Mouse (Mus musculus): ENCODE data around the gene Pald1.

The Pald1 gene

GRCm38 (mm10) chr10:61328927-61329326, 54.4 kb downstream of the Pald1 start:
- DNase-seq (ENCODE audit: low spot score): no peak

- no peak for DNase-seq (ENCODE audit: low spot score)
Observed at GRCm38 (mm10) chr10:61327545-61327944, 55.8 kb downstream of the Pald1 start.

GRCm38 (mm10) chr10:61325782-61326328, 57.5 kb downstream of the Pald1 start:
- no peak for DNase-seq (ENCODE audit: low spot score)

DNA sequence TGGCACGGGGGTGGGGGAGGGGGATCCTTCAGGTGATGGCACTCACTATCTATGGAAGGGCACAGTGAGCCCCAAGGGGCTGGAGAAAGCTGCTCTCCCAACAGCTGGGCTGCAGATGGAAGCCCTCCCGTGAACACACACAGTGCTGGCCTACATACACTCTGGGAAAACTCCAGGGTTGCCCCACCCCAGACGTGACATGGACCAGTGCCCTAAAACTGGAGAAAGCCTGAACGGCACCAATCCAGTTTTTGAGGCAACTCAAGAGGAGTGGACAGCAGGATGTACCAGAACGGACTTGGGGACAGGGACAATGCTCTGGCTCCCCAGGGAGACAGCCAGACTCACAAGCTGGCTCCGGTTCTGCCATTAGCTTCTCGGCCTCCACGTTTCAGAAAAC, 58.6 kb downstream of the Pald1 start:
- DNase-seq (ENCODE audit: low spot score): no peak

- no peak for DNase-seq (ENCODE audit: low spot score)
Observed at GRCm38 (mm10) chr10:61318527-61318926, 64.8 kb downstream of the Pald1 start.

DNA sequence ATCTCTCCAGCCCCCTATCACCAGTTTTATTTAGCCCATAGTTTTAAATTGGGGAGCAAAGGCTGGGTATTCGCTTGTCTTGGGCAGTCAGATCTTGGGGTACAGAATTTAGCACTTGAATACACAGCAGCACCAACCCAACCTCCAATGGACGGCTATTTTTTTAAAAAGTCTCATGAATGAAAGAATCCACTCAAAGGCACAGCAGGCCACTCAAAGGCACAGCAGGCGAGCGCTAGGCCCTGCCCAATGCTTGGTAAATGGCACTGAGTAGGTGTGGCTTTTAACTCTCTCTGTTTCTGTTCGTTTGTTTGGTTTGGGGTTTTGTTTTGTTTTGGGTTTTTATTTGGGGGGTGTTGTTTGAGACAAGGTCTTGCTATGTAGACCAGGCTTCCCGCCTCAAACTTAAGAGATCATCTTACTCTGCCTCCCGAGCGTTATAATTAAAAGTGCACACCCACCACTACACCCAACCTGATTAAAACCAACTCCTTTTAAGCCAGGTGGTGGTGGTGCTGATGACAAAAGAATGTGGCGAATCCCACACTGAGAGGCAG, 67.9 kb downstream of the Pald1 start:
- no peak for DNase-seq (ENCODE audit: low spot score)

DNA sequence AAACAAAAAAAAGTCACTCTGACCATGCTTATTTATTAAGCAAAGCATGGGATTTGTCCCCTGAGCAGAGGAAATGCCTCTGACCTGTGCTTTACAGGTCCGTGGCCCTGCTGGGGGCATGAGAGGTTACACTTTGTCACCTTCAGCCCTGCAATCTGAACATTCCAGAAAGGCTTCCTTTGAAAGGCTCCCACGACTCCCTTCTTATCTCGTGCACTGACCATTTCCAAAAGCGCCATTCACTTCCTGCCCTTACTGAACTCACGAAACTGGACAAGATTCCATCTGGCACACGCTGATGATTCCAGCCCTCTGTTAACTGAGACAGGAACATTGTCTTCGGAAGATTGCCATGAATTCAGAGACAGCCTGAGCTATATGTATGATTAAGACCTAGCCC, 69.6 kb downstream of the Pald1 start:
- DNase-seq (ENCODE audit: low spot score): no peak

DNA sequence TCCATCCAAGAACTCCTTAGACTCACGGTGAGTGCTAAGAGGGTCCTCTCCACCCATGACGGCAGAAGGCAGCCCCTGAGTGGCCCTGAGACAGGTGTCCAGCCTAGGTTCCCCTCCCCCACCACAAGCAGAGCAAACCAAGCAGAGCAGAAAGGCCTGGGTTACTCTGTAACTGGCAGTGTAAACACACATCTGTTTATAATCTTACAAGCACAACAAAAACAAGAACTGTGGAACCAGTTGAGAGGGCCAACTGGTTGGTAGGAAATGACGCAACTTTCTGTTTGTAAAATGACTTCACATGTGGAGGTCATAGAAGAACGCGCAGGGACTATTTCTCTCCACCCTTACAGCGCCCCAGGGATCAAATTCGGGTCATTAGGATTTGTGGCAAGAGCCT, 70.6 kb downstream of the Pald1 start:
- no peak for DNase-seq (ENCODE audit: low spot score)

- DNase-seq (ENCODE audit: low spot score): no peak
Observed at GRCm38 (mm10) chr10:61312159-61312558, 71.2 kb downstream of the Pald1 start.

DNA sequence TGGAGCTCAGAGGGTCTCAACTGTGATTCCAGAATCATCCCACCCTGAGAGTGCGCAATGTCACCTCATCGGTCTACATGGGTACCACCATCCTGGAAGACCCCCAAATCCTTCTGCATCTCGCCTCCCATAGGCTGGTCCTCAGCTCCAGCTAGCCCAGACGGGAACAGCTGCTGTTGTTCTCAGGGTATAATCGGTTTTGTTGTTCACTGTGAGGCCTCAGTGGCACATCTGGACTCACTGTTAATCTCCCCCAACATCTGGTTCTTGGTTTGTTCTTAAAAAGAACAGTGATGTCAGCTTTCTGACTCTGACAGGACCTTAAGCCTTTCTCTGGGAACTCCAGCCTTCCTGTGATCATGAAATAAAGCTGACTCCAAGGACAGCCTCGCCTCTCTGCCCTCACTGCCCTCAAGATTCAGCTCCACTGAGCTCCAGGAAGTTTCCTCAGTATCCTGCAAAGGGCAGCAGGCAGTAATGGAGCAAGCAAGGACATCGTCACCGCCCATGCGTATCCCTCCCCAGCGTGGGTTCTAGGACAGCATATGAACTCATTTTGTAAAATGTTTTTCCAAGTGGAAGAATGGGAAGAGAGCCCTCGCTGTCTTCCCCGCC, 74.5 kb downstream of the Pald1 start:
- DNase-seq (ENCODE audit: low spot score): no peak

DNA sequence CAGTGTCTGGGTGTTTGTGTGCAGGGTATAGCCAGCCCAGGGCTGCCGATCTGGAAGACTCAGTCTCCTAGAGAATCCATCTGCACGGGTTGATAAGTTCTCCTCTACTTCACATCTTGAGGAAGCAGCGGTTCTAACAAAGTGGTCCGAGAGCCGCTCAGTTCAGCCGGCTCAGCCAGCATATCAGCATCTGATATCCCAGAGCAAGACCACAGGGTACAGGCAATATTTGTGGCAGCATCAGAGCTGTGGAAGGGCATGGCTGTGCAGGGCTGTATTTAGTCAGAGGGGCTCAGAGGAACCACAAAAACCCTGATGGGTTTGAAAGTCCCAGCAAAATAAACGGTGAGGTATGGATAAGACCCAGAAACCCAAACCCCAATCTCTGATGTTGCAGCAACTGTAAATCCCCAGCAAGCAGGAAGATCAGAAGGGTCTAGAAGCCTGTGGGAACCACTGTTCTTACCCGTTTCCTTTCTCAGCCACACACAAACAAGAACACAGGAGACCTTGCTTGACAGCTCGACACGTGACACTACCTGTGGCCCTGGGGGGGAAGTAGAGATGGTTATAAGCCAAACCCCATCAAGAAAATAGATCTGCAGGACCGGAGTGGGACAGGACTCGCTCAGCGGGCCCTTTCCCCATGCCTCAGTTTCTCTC, 77.3 kb downstream of the Pald1 start:
- DNase-seq (ENCODE audit: low spot score): no peak

DNA sequence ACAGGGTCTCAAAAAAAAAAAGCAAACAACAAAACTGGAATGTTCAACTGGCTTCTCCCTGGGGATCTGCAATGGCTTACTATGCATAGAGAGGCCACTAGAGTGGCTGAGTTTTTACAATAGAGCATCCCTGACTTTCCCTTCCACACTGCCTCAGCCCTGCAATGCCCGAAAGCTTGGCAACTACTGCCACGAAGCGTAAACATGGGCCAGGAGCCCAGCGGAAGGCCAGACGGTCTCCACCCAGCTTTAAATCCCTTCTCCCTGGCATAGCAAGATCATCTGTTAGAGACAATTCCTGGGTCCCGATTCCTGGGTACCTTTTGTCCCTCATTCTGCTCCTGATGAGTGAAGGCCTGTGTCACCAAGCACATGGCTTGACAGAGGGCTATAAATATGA, 79.3 kb downstream of the Pald1 start:
- no peak for DNase-seq (ENCODE audit: low spot score)

DNA sequence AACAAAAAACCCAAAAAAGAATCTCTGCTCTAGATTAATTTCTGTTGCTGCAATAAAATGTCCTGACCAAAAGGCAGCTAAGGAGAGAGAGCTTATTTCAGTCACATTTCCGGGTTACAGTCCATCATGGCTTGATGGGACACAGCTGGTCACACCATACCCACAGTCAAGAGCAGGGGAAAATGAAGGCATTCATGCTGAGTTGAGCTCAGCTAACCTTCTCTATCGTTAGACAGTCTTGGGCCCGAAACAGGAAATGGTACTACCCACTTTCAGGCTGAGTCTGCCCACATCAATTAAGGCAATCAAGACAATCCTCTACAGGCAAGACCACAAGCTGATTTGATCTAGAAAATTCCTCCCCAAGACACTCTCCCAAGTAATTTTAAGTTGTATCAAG, 82.3 kb downstream of the Pald1 start:
- DNase-seq (ENCODE audit: low spot score): no peak

GRCm38 (mm10) chr10:61297477-61297876, 85.9 kb downstream of the Pald1 start, which contains the start of gene Prf1:
Prf1 (plus strand) TSS chr10:61297833.
- no peak for DNase-seq (ENCODE audit: low spot score)

DNA sequence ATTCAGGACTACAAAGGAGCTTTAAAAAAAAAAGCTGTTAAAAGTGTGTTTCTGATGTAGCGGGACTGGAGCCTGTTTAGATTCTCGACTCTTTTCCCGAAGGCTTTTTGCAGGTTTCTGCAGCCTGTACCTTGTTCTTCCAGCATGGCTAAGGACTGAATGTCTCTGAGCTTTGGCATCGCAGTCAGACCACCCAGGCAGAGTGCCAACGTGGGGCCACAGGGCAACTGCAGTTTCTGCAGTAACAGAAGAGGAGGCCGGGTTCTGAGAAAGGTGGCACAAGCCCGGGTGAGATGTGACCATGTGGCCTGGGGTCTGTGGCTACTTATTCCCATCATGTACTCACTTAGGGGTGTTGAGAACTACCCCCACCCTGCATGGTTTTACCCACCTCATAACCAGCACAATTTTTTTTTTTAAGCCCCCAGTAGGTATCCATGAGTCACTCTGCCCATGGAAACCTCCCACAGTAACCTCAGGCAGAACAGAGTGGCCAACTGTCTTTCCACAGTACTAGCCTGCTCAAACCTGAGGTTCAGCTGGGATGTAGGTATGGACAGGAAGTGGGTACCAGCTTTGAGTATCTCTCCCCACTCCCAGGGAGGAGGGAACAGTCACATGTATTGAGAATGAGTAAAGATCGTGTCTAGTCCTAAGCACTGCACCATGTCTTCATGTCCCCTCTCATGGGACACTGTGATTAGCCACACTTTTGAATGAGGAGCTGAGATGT, 86.5 kb downstream of the Pald1 start:
- DNase-seq (ENCODE audit: low spot score): no peak

GRCm38 (mm10) chr10:61294242-61294641, 89.1 kb downstream of the Pald1 start:
- no peak for DNase-seq (ENCODE audit: low spot score)

DNA sequence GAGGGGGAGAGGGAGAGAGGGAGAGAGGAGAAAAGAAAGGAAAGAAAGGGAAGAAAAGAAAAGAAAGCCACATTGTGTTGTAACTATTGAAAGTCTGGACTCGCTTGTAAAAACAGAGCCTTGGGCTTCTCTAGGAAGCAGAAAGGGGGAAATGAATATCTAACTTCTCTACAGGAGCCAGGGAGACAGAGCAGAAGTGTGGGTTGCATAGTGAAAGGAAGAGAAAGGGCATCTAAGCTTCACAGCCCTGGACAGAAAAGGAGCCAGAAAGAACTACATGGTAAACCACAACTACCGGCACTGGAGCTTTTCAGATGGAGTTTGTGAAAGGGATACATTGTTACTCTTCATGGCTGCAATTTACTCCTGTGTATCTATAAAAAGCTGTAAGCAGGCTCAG, 92.9 kb downstream of the Pald1 start:
- DNase-seq (ENCODE audit: low spot score): no peak

- no peak for DNase-seq (ENCODE audit: low spot score)
Observed at GRCm38 (mm10) chr10:61290016-61290415, 93.3 kb downstream of the Pald1 start.

DNA sequence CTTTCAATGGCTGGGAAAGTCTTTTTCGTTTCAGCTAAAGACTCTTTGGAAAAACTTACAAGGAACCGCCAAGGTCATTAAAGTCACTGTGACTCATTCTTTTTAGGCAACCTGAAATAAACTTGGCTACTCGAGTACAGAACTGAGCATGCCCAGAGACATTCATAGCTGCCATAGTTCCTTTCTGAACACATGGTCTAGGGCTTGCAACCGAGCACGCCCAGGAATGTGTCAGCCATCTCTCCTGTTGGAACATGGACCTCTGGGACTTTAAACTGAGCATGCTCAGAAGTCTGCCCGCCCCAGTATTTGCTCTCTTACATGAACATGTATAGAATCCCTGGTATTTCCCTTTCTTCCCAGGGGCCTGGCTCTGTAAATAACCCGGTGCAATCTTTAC, 97.1 kb downstream of the Pald1 start:
- DNase-seq (ENCODE audit: low spot score): no peak

GRCm38 (mm10) chr10:61285271-61285670, 98.1 kb downstream of the Pald1 start:
- peak; percentile 47 for DNase-seq (ENCODE audit: low spot score)

DNA sequence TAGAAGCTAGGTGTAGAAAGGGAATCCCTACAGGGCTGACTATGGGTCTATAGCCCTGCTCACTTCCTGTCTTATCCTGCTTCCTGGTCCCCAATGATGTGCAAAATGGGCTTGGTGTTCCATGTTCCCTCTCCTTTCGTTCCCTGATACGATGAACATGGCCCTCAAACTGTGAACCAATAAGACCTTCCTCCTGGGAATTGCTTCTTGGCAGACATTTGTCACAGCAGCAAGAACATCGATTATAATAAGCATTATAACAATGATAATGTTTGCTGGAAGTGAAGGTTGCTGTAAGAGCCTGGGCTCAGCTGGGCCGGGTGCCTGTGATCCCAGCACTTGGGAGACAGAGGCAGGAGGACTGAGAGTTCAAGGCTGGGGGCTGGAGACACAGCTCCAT, 99.0 kb downstream of the Pald1 start:
- DNase-seq (ENCODE audit: low spot score): no peak

DNA sequence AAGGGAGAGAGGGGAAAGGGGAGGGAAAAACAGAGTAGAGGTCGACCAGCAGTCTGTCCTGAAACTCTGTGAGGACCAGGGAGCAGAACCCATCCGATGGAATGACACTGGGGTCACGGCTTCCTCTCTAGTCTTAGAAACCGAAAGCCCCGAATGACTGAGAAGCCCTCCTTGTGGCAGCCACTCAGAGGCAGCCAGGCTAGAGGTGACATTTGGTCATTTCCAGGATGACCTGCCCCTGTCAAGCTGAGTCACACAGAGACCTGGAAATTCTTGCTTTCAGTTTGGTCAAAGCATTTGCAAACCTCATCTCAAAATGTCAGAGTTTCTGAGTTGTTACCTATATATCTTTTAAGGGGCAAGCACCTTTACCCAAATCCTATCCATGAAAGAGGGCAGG, 102.2 kb downstream of the Pald1 start:
- no peak for DNase-seq (ENCODE audit: low spot score)

Measured in ovary, adult 18-20 months (tissue).